Mouse (Mus musculus) intestine, embryonic 16.5 days (tissue): ENCODE results near the gene Angptl7. TPM values are rescaled to one million over a fixed set of nuclear protein-coding genes. Genes with fewer than 3 reads are reported as not detected.

Source experiments
- ATAC-seq: fragments of 200-750 bp; cut with Nextera tagmentation; 2 replicates; pipeline ENCODE4 v1.8.0; 2017; ENCODE audit warnings: moderate TSS enrichment, moderate library complexity
- H3K27ac ChIP-seq: fragments of 300-500 bp; sonication (generic); 2 replicates; pipeline ENCODE4 v1.5.1; 2014; ENCODE audit warnings: mild to moderate bottlenecking, low read length
- H3K27me3 ChIP-seq: fragments of 300-500 bp; sonication (generic); replicated peaks from 2 replicates; pipeline ENCODE4 v1.6.1; 2014; ENCODE audit warnings: low read length, control low read depth, mixed read lengths; ENCODE audit not compliant: control insufficient read depth, insufficient read depth
- H3K36me3 ChIP-seq: fragments of 300-500 bp; sonication (generic); 2 replicates; pipeline ENCODE4 v1.6.1; 2014; ENCODE audit warnings: low read length, control low read depth; ENCODE audit not compliant: control insufficient read depth, insufficient read depth
- H3K4me1 ChIP-seq: fragments of 300-500 bp; sonication (generic); 2 replicates; pipeline ENCODE4 v1.6.1; 2014; ENCODE audit warnings: low read length, control low read depth, mixed read lengths; ENCODE audit not compliant: control insufficient read depth, insufficient read depth
- H3K4me2 ChIP-seq: fragments of 300-500 bp; sonication (generic); 2 replicates; pipeline ENCODE4 v1.6.1; 2014; ENCODE audit warnings: low read depth, low read length, control low read depth
- H3K4me3 ChIP-seq: fragments of 300-500 bp; sonication (generic); 2 replicates; pipeline ENCODE4 v1.5.1; 2014; ENCODE audit warnings: mild to moderate bottlenecking, low read length
- H3K9ac ChIP-seq: fragments of 300-500 bp; sonication (generic); 2 replicates; pipeline ENCODE4 v1.6.1; 2014; ENCODE audit warnings: low read depth, low read length
- H3K9me3 ChIP-seq: fragments of 300-500 bp; sonication (generic); 2 replicates; pipeline ENCODE4 v1.6.1; 2016; ENCODE audit warnings: low read length, control low read depth; ENCODE audit not compliant: control insufficient read depth
- whole genome bisulfite sequencing: fragments of 180-500 bp; shearing (Covaris S2); extraction: QIAGEN DNeasy Blood & Tissue Kit; methylation state at CpG from one replicate; pipeline ENCODE4 v1.1.7; 2014; 5-methylcytosine and 5-hydroxymethylcytosine counted together
- polyA plus RNA-seq: library from polyadenylated mRNA; unstranded; fragments of >200 nt; fragmentation: Nextera tagmentation; extraction: Ambion mirVana; gene quantifications from 2 replicates; pipeline ENCODE4 v1.2.1, GENCODE M21; 2015

Angptl7 gene
- polyA plus RNA-seq, 1 experiment from 2014 or later: 1.1 TPM

GRCm38 (mm10) chr4:148463208-148463960, 36.9 kb downstream of the Angptl7 start:
- no peaks in the 10 kb centered on the region for H3K4me1 ChIP-seq
- ATAC-seq: peak; percentile 42
- no peaks in the 10 kb centered on the region for H3K9me3 ChIP-seq
- no peak overlapping the region for H3K9ac ChIP-seq
- 70% methylated on average over 14 of the region's 14 CpGs for WGBS
- H3K27ac ChIP-seq: no peak overlapping the region
- peaks cover 18% of the 10 kb centered on the region; the same call in 1 of the 2 replicates for H3K36me3 ChIP-seq
- no peaks in the 10 kb centered on the region for H3K27me3 ChIP-seq
- H3K4me2 ChIP-seq: no peak overlapping the region
- H3K4me3 ChIP-seq: no peak overlapping the region

- no peaks in the 10 kb centered on the region for H3K9me3 ChIP-seq
- no peak overlapping the region for H3K4me3 ChIP-seq
- no peak overlapping the region for H3K27ac ChIP-seq
- no peak overlapping the region for H3K4me2 ChIP-seq
- H3K36me3 ChIP-seq: peaks cover 20% of the 10 kb centered on the region; the same call in 1 of the 2 replicates
- no peaks in the 10 kb centered on the region for H3K4me1 ChIP-seq
- 96% methylated on average over 13 of the region's 13 CpGs for WGBS
- no peaks in the 10 kb centered on the region for H3K27me3 ChIP-seq
- H3K9ac ChIP-seq: no peak overlapping the region
- ATAC-seq: no peak
These were observed 37.5 kb downstream of the Angptl7 start for GRCm38 (mm10) chr4:148462717-148463116.

- no peak for ATAC-seq
- H3K27me3 ChIP-seq: no peaks in the 10 kb centered on the region
- 80% methylated on average over 4 of the region's 4 CpGs for WGBS
These were observed 38.5 kb downstream of the Angptl7 start for GRCm38 (mm10) chr4:148461772-148462171.

GRCm38 (mm10) chr4:148460656-148461284, 39.5 kb downstream of the Angptl7 start:
- peaks cover 24% of the 10 kb centered on the region; the same call in 1 of the 2 replicates for H3K36me3 ChIP-seq
- H3K4me1 ChIP-seq: no peaks in the 10 kb centered on the region
- no peak for ATAC-seq
- no peak overlapping the region for H3K4me2 ChIP-seq
- no peaks in the 10 kb centered on the region for H3K9me3 ChIP-seq
- no peak overlapping the region for H3K27ac ChIP-seq
- no peak overlapping the region for H3K4me3 ChIP-seq
- H3K27me3 ChIP-seq: no peaks in the 10 kb centered on the region
- WGBS: 90% methylated on average over 12 of the region's 12 CpGs
- H3K9ac ChIP-seq: no peak overlapping the region

More at GRCm38 (mm10) chr4:148461772-148462171, 38.5 kb downstream of the Angptl7 start:
- H3K36me3 ChIP-seq: peaks cover 23% of the 10 kb centered on the region; the same call in 1 of the 2 replicates
- H3K4me2 ChIP-seq: no peak overlapping the region
- no peak overlapping the region for H3K9ac ChIP-seq
- no peak overlapping the region for H3K27ac ChIP-seq
- no peak overlapping the region for H3K4me3 ChIP-seq
- H3K4me1 ChIP-seq: no peaks in the 10 kb centered on the region
- H3K9me3 ChIP-seq: no peaks in the 10 kb centered on the region

GRCm38 (mm10) chr4:148455477-148456025, 44.7 kb downstream of the Angptl7 start:
- ATAC-seq: no peak
- H3K4me3 ChIP-seq: no peak overlapping the region

GRCm38 (mm10) chr4:148453707-148454106, 46.6 kb downstream of the Angptl7 start:
- Histone ChIP-seq H3K27ac (no peak overlapping the region), H3K4me1 (peaks cover 7% of the 10 kb centered on the region), H3K4me3 (no peak overlapping the region), H3K27me3 (no peaks in the 10 kb centered on the region), H3K9me3 (no peaks in the 10 kb centered on the region), H3K4me2 (no peak overlapping the region), H3K36me3 (peaks cover 18% of the 10 kb centered on the region), H3K9ac (no peak overlapping the region)
- WGBS: 93% methylated on average over 11 of the region's 11 CpGs
- no peak for ATAC-seq

More at GRCm38 (mm10) chr4:148455477-148456025, 44.7 kb downstream of the Angptl7 start:
- whole genome bisulfite sequencing: 91% methylated on average over 5 of the region's 5 CpGs
- H3K9ac ChIP-seq: no peak overlapping the region
- H3K36me3 ChIP-seq: peaks cover 27% of the 10 kb centered on the region
- H3K27me3 ChIP-seq: no peaks in the 10 kb centered on the region
- no peak overlapping the region for H3K4me2 ChIP-seq
- H3K9me3 ChIP-seq: no peaks in the 10 kb centered on the region
- no peaks in the 10 kb centered on the region for H3K4me1 ChIP-seq
- no peak overlapping the region for H3K27ac ChIP-seq

GRCm38 (mm10) chr4:148448853-148449245, 51.4 kb downstream of the Angptl7 start:
- H3K4me2 ChIP-seq: peak overlapping the region; percentile 81
- no peak; the same call in 1 of the 2 replicates for ATAC-seq
- WGBS: under 1% methylated on average over 15 of the region's 15 CpGs
- H3K4me1 ChIP-seq: peaks cover 8% of the 10 kb centered on the region
- H3K27ac ChIP-seq: 0 out of 2 replicates have a peak overlapping the region, but pooled peaks have one; percentile 53
- H3K36me3 ChIP-seq: peaks cover 3% of the 10 kb centered on the region; the same call in 1 of the 2 replicates
- peak overlapping the region; percentile 98 for H3K4me3 ChIP-seq
- H3K9me3 ChIP-seq: no peaks in the 10 kb centered on the region
- peak overlapping the region; percentile 92 for H3K9ac ChIP-seq
- H3K27me3 ChIP-seq: no peaks in the 10 kb centered on the region

GRCm38 (mm10) chr4:148448179-148448852, 51.9 kb downstream of the Angptl7 start, which contains the start of gene Mtor:
Gene Mtor, plus strand, starts transcription at chr4:148448611.
- no peaks in the 10 kb centered on the region for H3K27me3 ChIP-seq
- H3K4me1 ChIP-seq: peaks cover 11% of the 10 kb centered on the region
- peak within 1 kb of the TSS; percentile 98 for H3K4me3 ChIP-seq
- peak within 1 kb of the TSS; percentile 74 for H3K27ac ChIP-seq
- WGBS: under 1% methylated on average over 56 of the region's 56 CpGs
- H3K9ac ChIP-seq: peak within 1 kb of the TSS; percentile 92
- peak within 1 kb of the TSS; percentile 81 for H3K4me2 ChIP-seq
- no peaks in the 10 kb centered on the region for H3K9me3 ChIP-seq
- ATAC-seq: peak; percentile 94
- no peaks in the 10 kb centered on the region for H3K36me3 ChIP-seq
